Mouse (Mus musculus): ENCODE data around the gene Noct. TPM values are rescaled to one million over a fixed set of nuclear protein-coding genes. Genes with fewer than 3 reads are reported as not detected.
A peak's percentile ranks its signal among the peaks of the same experiment; 100 is the strongest.

Gene Noct
- 16.4 and 17.8 TPM in 2 replicates for total RNA-seq (2012; rRNA removed)
- polyA plus RNA-seq (2012; ENCODE audit: insufficient read depth in 1 of 2, insufficient read length in 2 of 2, low read depth in 1 of 2, low replicate concordance in 2 of 2, missing spikeins in 1 of 2) = 10 to 100 TPM in 1 of 2 experiments, not detected in 1; 26.7 TPM

- H3K27ac ChIP-seq (ENCODE audit: control insufficient read depth, low read depth, low read length) = peak within 1 kb of the TSS; percentile 86
- H3K4me3 ChIP-seq (ENCODE audit: control insufficient read depth in 1 of 2, insufficient read depth in 1 of 2, low read depth in 2 of 2, low read length in 2 of 2) = peak within 1 kb of the TSS; percentile 77 to 85
- peak; percentile 94 for DNase-seq (ENCODE audit: low read depth, low spot score)
- peak within 1 kb of the TSS; percentile 98 for H3K9ac ChIP-seq (ENCODE audit: control insufficient read depth, low read depth, low read length, poor library complexity, severe bottlenecking)
- TF ChIP-seq POLR2A (IDR thresholded peaks at IDR 0.05; ENCODE audit: control insufficient read depth in 1 of 2, insufficient read depth in 1 of 2, low read depth in 1 of 2, low read length in 2 of 2, poor library complexity in 1 of 2) (peak; percentile 53 to 95), ZMIZ1 (IDR thresholded peaks at IDR 0.05; ENCODE audit: low read depth, low read length) (peak; percentile 73; the same call in 1 of the 2 replicates), NRF1 (IDR thresholded peaks at IDR 0.05; ENCODE audit: insufficient read depth, low read depth, low read length, poor library complexity, severe bottlenecking) (no peak), CHD1 (IDR thresholded peaks at IDR 0.05; ENCODE audit: low read depth, low read length) (peak; percentile 99), BHLHE40 (IDR thresholded peaks at IDR 0.05; ENCODE audit: borderline replicate concordance, low read depth, low read length) (peak; percentile 46; the same call in 1 of the 2 replicates), TAL1 (IDR thresholded peaks at IDR 0.05; ENCODE audit: low read length) (no peak), MAX (IDR thresholded peaks at IDR 0.05; ENCODE audit: low read length) (peak; percentile 74), TBP (IDR thresholded peaks at IDR 0.05; ENCODE audit: low read depth, low read length) (peak; percentile 77), UBTF (IDR thresholded peaks at IDR 0.05; ENCODE audit: borderline replicate concordance, insufficient read depth, low read depth, low read length) (peak; percentile 74; the same call in 1 of the 2 replicates), ZC3H11A (IDR thresholded peaks at IDR 0.05; ENCODE audit: low read depth, low read length) (no peak), ETS1 (IDR thresholded peaks at IDR 0.05; ENCODE audit: low read depth, low read length) (0 out of 2 replicates have a peak, but pooled peaks have one; percentile 23), TCF12 (IDR thresholded peaks at IDR 0.05; ENCODE audit: low read depth, low read length) (peak; percentile 67), MXI1 (IDR thresholded peaks at IDR 0.05; ENCODE audit: low read depth, low read length) (peak; percentile 91), GABPA (IDR thresholded peaks at IDR 0.05; ENCODE audit: low read depth, low read length) (no peak), SIN3A (IDR thresholded peaks at IDR 0.05; ENCODE audit: low read length) (peak; percentile 77), POLR2AphosphoS2 (IDR thresholded peaks at IDR 0.05; ENCODE audit: low read length) (peak; percentile 68), CHD2 (IDR thresholded peaks at IDR 0.05; ENCODE audit: low read length) (no peak), HCFC1 (IDR thresholded peaks at IDR 0.05; ENCODE audit: low read depth, low read length) (no peak; the same call in 1 of the 2 replicates), POLR2AphosphoS5 (IDR thresholded peaks at IDR 0.05; ENCODE audit: borderline replicate concordance, low read depth, low read length) (no peak), MYC (IDR thresholded peaks at IDR 0.05; ENCODE audit: low read depth, low read length) (peak; percentile 78; the same call in 1 of the 2 replicates), GATA1 (IDR thresholded peaks at IDR 0.05; ENCODE audit: low read depth, low read length) (0 out of 2 replicates have a peak, but pooled peaks have one; percentile 17), RCOR1 (IDR thresholded peaks at IDR 0.05; ENCODE audit: low read depth, low read length) (0 out of 2 replicates have a peak, but pooled peaks have one; percentile 17), NELFE (IDR thresholded peaks at IDR 0.05; ENCODE audit: low read depth, low read length) (peak; percentile 74)
- H3K9me3 ChIP-seq (replicated peaks; ENCODE audit: insufficient read depth, low read length) = no peaks in the 10 kb centered on the region
- peaks cover 35% of the 10 kb centered on the region for H3K79me2 ChIP-seq (ENCODE audit: control insufficient read depth, insufficient read depth, low read length, poor library complexity)
- peaks cover 13 to 37% of the 10 kb centered on the region in 2 experiments for H3K4me1 ChIP-seq (ENCODE audit: control insufficient read depth in 1 of 2, insufficient read depth in 2 of 2, low read length in 2 of 2)
- H3K36me3 ChIP-seq (ENCODE audit: control insufficient read depth in 1 of 2, insufficient read depth in 2 of 2, low read length in 2 of 2) = peaks cover 0 to 47% of the 10 kb centered on the region in 2 experiments; a peak in 2 of 4 replicates
- no peaks in the 10 kb centered on the region for H3K27me3 ChIP-seq (ENCODE audit: control insufficient read depth in 1 of 2, insufficient read depth in 2 of 2, low read length in 2 of 2)
These were observed at the start of gene Noct for GRCm38 (mm10) chr3:51224363-51225225. TSS of gene Noct (plus strand) at chr3:51224447.
